Mouse (Mus musculus) cerebellum, adult 9-10 months (tissue): ENCODE results near the gene Sipa1l1.
A peak's percentile ranks its signal among the peaks of the same experiment; 100 is the strongest.

Source experiments
- DNase-seq: peaks from one replicate; pipeline ENCODE4 v3.0.0; 2022

Gene Sipa1l1

DNA sequence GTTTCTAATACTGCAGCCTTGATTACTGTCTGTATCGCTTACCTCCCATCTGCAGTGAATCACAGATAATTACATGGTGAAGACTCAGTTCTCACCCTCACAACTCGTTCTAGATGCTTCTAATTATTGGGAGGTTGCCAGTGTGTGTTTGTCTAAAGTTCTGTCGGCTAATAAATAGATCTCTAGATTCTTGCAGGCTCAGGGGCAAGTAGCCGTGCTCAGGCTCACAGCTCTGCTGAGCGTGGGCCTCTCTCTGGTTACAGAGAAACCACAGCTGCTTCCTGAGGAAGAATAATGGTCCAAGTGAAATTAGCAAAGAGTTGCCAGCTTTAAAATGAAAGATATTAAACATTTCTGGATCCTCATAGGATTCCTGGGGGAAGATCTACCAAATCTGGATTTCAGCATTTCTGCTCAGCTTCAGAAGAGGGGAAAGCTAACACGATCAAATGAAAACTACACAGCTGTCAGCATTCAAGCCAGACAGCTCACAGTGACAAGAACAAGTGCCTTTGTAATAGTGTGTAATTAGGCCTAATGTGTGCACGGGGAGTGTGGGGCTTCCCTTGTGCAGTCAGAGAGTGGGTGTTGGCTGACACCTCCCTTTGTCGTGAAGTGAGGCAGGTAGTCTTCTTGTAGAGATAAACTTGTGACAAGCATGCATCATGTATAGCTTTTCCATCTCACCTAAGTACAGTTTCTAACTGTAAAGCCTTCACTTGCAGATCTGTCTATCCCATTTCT lies 225.2 kb downstream of the Sipa1l1 start:
- no peak for DNase-seq

GRCm38 (mm10) chr12:82395194-82395593 lies 226.1 kb downstream of the Sipa1l1 start:
- DNase-seq: no peak

DNA sequence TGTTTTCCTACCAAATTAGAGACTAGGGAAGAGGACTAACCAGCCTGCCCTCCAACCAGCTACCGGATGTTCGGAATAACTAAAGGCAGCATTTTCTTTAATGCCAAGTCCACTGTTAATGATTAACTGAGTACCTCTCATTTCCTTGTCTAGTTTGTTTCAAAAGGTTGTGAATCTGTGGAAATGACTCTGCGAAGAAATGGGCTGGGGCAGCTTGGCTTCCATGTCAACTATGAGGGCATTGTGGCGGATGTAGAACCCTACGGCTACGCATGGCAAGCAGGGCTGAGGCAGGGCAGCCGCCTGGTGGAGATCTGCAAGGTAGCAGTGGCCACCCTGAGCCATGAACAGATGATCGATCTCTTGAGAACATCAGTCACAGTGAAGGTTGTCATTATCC lies 228.1 kb downstream of the Sipa1l1 start:
- DNase-seq: no peak

GRCm38 (mm10) chr12:82397751-82398150 lies 228.6 kb downstream of the Sipa1l1 start:
- peak; percentile 79 for DNase-seq

DNA sequence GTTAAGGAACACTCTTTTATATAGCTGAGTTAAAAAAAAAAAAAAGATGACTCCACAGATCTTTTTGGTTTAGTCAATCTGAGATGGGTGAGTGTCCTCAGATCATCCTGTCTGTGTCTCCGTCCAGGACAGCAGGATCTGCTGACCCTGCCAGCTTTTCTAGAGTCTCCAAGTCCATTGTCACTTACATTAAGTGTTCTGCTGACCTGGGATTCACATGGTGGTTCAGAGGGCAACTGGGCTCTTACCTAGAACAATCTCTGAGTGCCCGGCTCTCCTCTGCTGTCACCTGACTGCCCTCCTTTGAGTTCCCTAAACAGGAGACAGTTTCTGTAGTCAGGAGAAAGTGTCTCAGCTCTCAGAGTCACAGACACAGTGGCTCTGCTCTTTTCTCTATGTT lies 229.8 kb downstream of the Sipa1l1 start:
- no peak for DNase-seq

DNA sequence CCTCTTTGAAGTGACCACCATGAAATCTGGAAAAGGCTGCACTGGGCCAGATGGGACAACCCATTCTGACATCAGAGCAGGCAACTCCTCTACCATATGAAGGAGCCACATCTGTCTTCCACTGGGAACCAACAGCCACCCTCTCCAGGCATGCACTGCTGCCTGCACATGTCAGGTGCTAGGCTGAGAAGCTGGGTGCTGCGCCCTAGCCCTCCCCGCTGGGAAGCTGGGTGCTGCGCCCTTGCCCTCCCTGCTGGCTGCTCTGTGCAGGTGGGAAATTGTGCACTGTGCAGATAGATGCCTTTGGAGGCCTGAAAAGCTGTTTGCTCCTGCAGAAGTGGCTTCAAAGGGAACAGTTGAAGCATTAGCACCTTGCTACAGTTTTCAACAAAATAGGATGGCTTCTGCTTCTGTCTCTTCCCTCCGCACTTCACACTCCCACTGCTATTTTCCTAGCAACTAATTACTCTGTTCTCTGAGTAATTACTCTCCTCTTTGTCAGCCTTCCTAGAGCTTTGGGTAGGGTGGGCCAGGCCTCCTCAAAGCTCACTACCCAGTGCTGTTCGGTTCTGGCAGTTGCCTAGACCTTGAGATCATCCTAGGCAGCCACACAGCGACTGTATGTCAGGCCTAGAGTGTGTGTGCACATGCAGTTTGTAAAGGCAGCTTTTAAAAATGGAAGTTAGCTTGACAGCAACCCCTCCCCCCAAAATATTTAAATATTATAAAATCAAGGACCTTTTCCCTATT lies 231.0 kb downstream of the Sipa1l1 start:
- no peak for DNase-seq

- DNase-seq: no peak
Measured at GRCm38 (mm10) chr12:82400783-82401182, 231.7 kb downstream of the Sipa1l1 start.

- DNase-seq: no peak
Measured at GRCm38 (mm10) chr12:82401440-82401839, 232.3 kb downstream of the Sipa1l1 start.

GRCm38 (mm10) chr12:82402635-82403034 lies 233.5 kb downstream of the Sipa1l1 start:
- DNase-seq: no peak

DNA sequence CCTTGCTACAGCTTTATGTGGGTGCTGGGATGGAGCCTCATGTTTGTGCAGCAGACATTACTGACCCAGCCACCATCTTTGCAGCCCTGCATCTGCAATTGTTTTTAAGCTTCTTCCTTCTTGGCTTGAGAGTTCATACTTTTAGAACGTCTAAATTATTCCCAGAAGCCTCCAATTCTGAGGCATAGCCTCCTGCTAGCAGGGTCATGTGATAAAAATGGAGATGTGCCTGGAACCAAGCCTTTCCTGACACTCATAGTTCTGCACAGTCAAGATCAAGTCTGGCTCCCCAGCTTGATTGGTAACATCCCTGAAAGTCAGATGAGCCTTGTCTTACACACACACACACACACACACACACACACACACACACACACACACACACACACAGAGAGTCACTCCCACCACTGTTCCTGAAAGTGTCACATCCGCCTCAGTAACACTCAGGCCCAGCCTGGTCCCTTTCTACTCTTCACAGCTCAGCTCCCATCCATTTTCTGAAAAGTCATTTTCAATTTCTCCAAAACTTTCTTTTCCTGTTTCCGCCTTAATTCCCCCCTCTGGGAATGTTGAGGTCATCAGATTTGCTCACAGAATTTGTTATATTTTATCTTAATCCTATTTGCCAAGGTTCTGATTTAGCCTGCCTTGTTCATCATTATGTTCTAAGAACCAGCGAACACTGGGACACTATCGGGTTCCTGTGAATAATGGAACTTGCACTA lies 238.6 kb downstream of the Sipa1l1 start:
- peak; percentile 16 for DNase-seq

- DNase-seq: peak; percentile 96
Measured at GRCm38 (mm10) chr12:82408486-82408885, 239.4 kb downstream of the Sipa1l1 start.

GRCm38 (mm10) chr12:82409686-82410472 lies 240.8 kb downstream of the Sipa1l1 start:
- peak; percentile 15 for DNase-seq

DNA sequence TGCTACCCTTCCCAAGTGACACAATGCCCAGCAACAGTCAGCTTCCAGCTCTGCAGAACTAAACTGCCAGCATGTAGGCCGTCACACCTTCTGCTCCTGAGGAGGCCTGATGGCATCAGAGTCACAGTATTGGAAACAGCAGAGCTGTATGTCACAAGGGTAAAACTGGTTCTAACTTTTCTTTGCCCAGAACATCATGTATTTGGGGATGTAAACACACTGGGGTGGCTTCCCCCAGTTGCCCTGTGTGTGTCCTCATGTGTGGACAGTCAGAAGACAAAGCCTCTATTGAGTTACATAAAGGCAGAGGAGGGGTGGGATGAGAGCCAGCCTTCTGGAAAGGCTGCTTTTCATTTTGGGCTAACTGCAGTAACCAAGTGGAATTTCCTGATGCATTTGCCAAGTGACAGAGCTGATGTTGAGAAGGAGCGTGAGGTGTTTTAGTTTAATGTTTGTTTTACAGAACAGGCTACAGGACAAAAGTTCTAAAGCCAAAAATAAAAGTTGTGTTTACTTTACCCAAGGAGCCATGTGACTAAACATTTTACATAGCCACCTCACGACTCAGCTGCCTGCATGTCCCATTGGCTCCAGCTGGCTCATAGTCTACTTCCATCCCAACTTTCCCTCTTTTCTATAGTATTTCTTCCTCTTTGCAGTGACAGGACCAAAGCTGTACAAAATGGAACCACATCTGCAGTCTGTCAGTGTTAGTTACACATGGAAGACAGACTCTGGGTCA lies 243.3 kb downstream of the Sipa1l1 start:
- peak; percentile 51 for DNase-seq

GRCm38 (mm10) chr12:82415690-82416364 lies 246.7 kb downstream of the Sipa1l1 start:
- DNase-seq: peak; percentile 89

DNA sequence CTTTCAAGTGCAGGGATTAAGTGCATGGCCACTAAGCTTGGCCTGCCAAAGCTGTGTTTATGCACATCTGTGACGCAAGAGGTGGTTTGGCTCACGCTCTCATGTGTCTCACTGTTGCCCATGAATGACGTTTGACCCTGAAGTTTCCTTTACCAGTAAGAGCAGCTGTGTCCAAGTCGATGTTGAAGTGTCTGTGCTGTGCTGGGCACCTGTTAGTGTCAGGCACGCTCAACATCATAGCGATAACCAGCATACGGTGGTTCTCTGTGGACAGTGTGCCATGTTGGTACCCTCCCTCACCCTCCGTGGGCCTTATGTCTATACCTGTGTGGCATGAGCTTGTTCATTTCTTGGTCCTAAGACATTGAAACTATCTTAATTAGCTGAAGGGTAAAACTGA lies 249.9 kb downstream of the Sipa1l1 start:
- DNase-seq: no peak

DNA sequence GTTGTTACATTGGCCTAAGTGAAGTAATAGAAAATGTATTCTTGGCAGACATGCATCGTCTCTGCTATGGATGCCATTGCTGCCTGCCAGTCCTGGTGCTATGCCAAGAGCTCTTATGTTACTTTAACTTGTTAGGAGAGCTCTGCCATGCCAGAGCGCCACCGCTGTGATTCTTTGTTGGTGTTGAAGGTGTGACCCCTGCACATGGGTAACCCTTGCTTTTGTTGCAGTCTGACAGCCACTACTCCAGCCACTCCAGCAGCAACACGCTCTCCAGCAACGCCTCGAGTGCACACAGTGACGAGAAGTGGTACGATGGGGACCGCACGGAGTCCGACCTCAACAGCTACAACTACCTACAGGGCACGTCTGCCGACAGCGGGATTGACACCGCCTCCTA lies 255.7 kb downstream of the Sipa1l1 start:
- DNase-seq: no peak

DNA sequence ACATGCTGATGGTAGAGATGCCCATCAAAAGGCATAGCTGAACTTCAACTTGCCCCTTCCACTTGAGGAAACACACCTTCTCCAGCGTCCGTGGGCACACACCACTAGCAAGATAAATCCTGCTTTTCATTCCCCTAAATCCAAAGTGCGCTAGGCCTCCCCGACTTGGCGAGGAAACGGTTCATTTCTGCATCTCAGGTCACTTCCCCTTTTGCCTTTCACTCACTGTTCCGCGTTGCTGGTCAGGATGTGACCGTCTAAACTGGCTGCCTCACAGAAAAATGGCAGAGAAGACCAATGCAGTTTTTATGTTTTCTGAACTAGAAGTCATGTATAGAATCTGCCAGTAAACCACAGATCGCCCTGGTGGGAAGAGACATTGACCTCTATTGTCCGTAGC lies 256.7 kb downstream of the Sipa1l1 start:
- no peak for DNase-seq

GRCm38 (mm10) chr12:82427416-82427815 lies 258.3 kb downstream of the Sipa1l1 start:
- DNase-seq: no peak

- no peak for DNase-seq
Measured at GRCm38 (mm10) chr12:82428466-82428865, 259.3 kb downstream of the Sipa1l1 start.

DNA sequence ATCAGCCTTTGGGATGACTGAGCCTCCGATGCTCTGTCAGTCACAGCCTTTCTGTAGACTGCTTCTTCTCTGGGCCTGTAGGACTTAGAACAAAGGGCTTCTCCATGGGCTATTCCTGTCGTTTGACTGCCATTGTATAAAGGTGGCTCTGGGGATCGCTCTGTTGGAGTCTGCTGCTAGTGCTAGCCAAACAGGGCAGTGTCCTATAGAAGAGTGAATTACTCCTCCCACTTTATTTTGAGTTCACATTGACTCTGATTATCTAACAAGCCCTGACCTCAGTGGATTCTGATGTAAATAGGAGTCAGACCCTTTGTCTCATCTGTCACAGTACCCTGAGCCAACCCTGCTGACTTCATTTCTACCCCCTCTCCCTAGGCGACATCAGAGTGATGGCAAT lies 264.2 kb downstream of the Sipa1l1 start:
- DNase-seq: no peak

- DNase-seq: no peak
Measured at GRCm38 (mm10) chr12:82434591-82434990, 265.5 kb downstream of the Sipa1l1 start.

- no peak for DNase-seq
Measured at GRCm38 (mm10) chr12:82441479-82441878, 272.4 kb downstream of the Sipa1l1 start.
